Mouse (Mus musculus): ENCODE results near the gene 2310039H08Rik. TPM values are rescaled to one million over a fixed set of nuclear protein-coding genes. Genes with fewer than 3 reads are reported as not detected.
A peak's percentile ranks its signal among the peaks of the same experiment; 100 is the strongest.

The 2310039H08Rik gene
- total RNA-seq, 1 experiment from 2014 or later = 16.2 TPM

- no peak for ATAC-seq (replicated peaks; ENCODE audit: low read depth, poor library complexity, severe bottlenecking)
Observed at GRCm38 (mm10) chr17:46797386-46797785, 25.0 kb downstream of the 2310039H08Rik start.

GRCm38 (mm10) chr17:46799680-46800079 lies 27.2 kb downstream of the 2310039H08Rik start:
- no peak for ATAC-seq (replicated peaks; ENCODE audit: low read depth, poor library complexity, severe bottlenecking)

- no peak for ATAC-seq (replicated peaks; ENCODE audit: low read depth, poor library complexity, severe bottlenecking)
Observed at GRCm38 (mm10) chr17:46801761-46802160, 29.3 kb downstream of the 2310039H08Rik start.

- ATAC-seq (replicated peaks; ENCODE audit: low read depth, poor library complexity, severe bottlenecking) = no peak
Observed at GRCm38 (mm10) chr17:46808376-46808775, 35.9 kb downstream of the 2310039H08Rik start.

- ATAC-seq (replicated peaks; ENCODE audit: low read depth, poor library complexity, severe bottlenecking) = no peak
Observed at GRCm38 (mm10) chr17:46809131-46809830, 36.8 kb downstream of the 2310039H08Rik start.

- ATAC-seq (replicated peaks; ENCODE audit: low read depth, poor library complexity, severe bottlenecking) = no peak
Observed at GRCm38 (mm10) chr17:46810672-46811071, 38.2 kb downstream of the 2310039H08Rik start.

GRCm38 (mm10) chr17:46812442-46812841 lies 40.0 kb downstream of the 2310039H08Rik start:
- ATAC-seq (replicated peaks; ENCODE audit: low read depth, poor library complexity, severe bottlenecking) = no peak

GRCm38 (mm10) chr17:46813637-46814036 lies 41.2 kb downstream of the 2310039H08Rik start:
- no peak for ATAC-seq (replicated peaks; ENCODE audit: low read depth, poor library complexity, severe bottlenecking)

GRCm38 (mm10) chr17:46814497-46814896 lies 42.1 kb downstream of the 2310039H08Rik start:
- ATAC-seq (replicated peaks; ENCODE audit: low read depth, poor library complexity, severe bottlenecking) = no peak

GRCm38 (mm10) chr17:46816306-46816705 lies 43.9 kb downstream of the 2310039H08Rik start:
- ATAC-seq (replicated peaks; ENCODE audit: low read depth, poor library complexity, severe bottlenecking) = no peak

- peak; percentile 65 for ATAC-seq (replicated peaks; ENCODE audit: low read depth, poor library complexity, severe bottlenecking)
Observed at GRCm38 (mm10) chr17:46817734-46818158, 45.3 kb downstream of the 2310039H08Rik start.

GRCm38 (mm10) chr17:46820628-46821027 lies 48.2 kb downstream of the 2310039H08Rik start:
- no peak for ATAC-seq (replicated peaks; ENCODE audit: low read depth, poor library complexity, severe bottlenecking)

Other genes starting within 250 kb of the 2310039H08Rik start
- 17.3 and 21.2 TPM in 2 replicates for gene Cul9, start 226.2 kb upstream of the 2310039H08Rik start, total RNA-seq (2017)
- 32.5 and 35.4 TPM in 2 replicates for gene Srf, start 216.5 kb upstream of the 2310039H08Rik start, total RNA-seq (2017)
- gene Ptk7, start 143.1 kb upstream of the 2310039H08Rik start, total RNA-seq (2017) = 5.7 and 6.7 TPM in 2 replicates
- 6.1 and 6.9 TPM in 2 replicates for gene Klc4, start 126.6 kb upstream of the 2310039H08Rik start, total RNA-seq (2017)
- gene Mrpl2, start 126.4 kb upstream of the 2310039H08Rik start, total RNA-seq (2017) = 102 and 113 TPM in 2 replicates
- gene Cul7, start 122.3 kb upstream of the 2310039H08Rik start, total RNA-seq (2017) = 13.8 and 22.7 TPM in 2 replicates
- 46.2 and 51.9 TPM in 2 replicates for gene Rrp36, start 98.3 kb upstream of the 2310039H08Rik start, total RNA-seq (2017)
- 63.6 and 86.9 TPM in 2 replicates for gene Mea1, start 93.8 kb upstream of the 2310039H08Rik start, total RNA-seq (2017)
- gene Klhdc3, start 91.7 kb upstream of the 2310039H08Rik start, total RNA-seq (2017) = 29.1 and 37.0 TPM in 2 replicates
- 41.7 and 45.4 TPM in 2 replicates for gene Ppp2r5d, start 67.5 kb upstream of the 2310039H08Rik start, total RNA-seq (2017)
- 10.3 and 17.7 TPM in 2 replicates for gene Pex6, start 61.2 kb upstream of the 2310039H08Rik start, total RNA-seq (2017)
- not detected in 2 replicates for gene Gnmt, start 43.5 kb upstream of the 2310039H08Rik start, total RNA-seq (2017)
- 76.0 and 76.7 TPM in 2 replicates for gene Cnpy3, start 20.4 kb upstream of the 2310039H08Rik start, total RNA-seq (2017)
- gene Ptcra, start 8.9 kb upstream of the 2310039H08Rik start, total RNA-seq (2017) = not detected in 2 replicates
- 129 and 146 TPM in 2 replicates for gene Rpl7l1, start 10.0 kb downstream of the 2310039H08Rik start, total RNA-seq (2017)
- gene Bicral, start 85.8 kb downstream of the 2310039H08Rik start, total RNA-seq (2017) = 43.2 and 55.4 TPM in 2 replicates
- 12.3 and 16.9 TPM in 2 replicates for gene Tbcc, start 118.0 kb downstream of the 2310039H08Rik start, total RNA-seq (2017)
- not detected in 2 replicates for gene Prph2, start 137.8 kb downstream of the 2310039H08Rik start, total RNA-seq (2017)
- gene Ubr2, start 237.9 kb downstream of the 2310039H08Rik start, total RNA-seq (2017) = 35.8 and 39.9 TPM in 2 replicates